Mouse (Mus musculus) cerebellum, adult 2 months (tissue): ENCODE measurements at regions not wholly inside any gene's neighbourhood (a gene's known extent, or its start where the extent isn't known, plus 50 kb on each side); places are given as distances from the start of the nearest gene placed in this dataset.

Experiments
- CTCF ChIP-seq: fragments of 200-500 bp; IDR thresholded peaks from 2 replicates; pipeline ENCODE4 v1.5.1; 2011; ENCODE audit warnings: low read depth, mild to moderate bottlenecking, control low read depth, low read length, moderate library complexity, borderline replicate concordance; ENCODE audit not compliant: insufficient read depth
- POLR2A ChIP-seq: fragments of 200-500 bp; IDR thresholded peaks from 2 replicates; pipeline ENCODE4 v1.6.1; 2011; ENCODE audit warnings: low read length, control low read depth, borderline replicate concordance; ENCODE audit not compliant: insufficient read depth

- TF ChIP-seq POLR2A, result no peak
- no peak for TF ChIP-seq CTCF
Observed at GRCm38 (mm10) chrX:142467850-142468256, 77.5 kb upstream of the Acsl4 start.
